Mouse (Mus musculus): Measurements from ENCODE around the gene Plcb2. TPM values are rescaled to one million over a fixed set of nuclear protein-coding genes. Genes with fewer than 3 reads are reported as not detected.

Plcb2 gene
- polyA plus RNA-seq, 1 experiment from 2014 or later, result 0.36 TPM

DNA sequence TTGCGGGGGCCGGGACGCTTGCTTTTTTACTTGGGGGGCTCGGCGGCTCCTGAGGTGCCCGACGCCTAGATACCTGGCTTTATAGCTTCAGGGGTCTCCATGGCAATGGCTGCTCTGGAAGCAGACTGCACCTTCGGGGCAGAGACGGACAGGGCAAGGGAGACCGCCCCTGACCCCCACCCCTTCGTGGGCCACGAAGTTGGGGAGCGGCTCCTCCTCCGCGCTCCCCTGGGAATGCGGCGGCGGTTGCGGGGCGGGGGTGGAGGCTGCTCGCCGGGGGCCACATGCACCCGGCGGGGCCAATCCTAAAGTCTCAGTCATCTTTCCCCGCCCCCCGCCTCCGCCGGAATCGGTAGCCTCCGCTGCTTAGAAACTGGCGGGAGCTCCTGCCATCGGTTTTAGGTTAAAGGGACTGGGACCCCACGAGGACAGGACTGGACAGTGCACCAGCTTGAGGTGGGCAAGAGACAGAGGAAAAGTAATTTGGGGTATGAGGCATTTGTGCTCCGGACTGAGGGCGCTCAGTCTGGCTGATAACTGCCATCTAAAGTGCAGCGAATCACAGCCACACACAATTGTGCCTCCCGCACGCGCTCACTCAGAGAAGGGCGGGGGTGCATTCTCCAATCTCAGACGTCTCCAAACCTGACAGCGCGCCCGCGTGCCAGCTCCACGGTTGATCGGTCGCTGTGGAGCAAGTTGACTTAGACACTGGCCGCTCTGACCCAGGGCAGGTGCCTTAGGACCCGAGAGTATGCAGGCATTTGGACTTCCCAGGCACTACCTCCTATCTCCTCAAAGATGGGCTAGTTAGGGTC, 24.1 kb downstream of the Plcb2 start, which contains the start of gene Ankrd63:
TSS of gene Ankrd63 (minus strand) at position 51 of the 818 bp plus-strand sequence.
- ATAC-seq (ENCODE audit: low FRiP score), result no peak
- H3K9me3 ChIP-seq, result no peaks in the 10 kb centered on the region
- H3K4me1 ChIP-seq, result peaks cover 47% of the 10 kb centered on the region
- no peaks in the 10 kb centered on the region for H3K36me3 ChIP-seq (replicated peaks)
- peak within 1 kb of the TSS; percentile 44 for H3K4me3 ChIP-seq (replicated peaks)
- no peak within 1 kb of the TSS for H3K27ac ChIP-seq
- peak within 1 kb of the TSS; percentile 74 for H3K4me2 ChIP-seq
- H3K27me3 ChIP-seq, result peaks cover 100% of the 10 kb centered on the region
- H3K9ac ChIP-seq, result peak within 1 kb of the TSS; percentile 53
- under 1% methylated on average over 50 of the region's 50 CpGs for WGBS

DNA sequence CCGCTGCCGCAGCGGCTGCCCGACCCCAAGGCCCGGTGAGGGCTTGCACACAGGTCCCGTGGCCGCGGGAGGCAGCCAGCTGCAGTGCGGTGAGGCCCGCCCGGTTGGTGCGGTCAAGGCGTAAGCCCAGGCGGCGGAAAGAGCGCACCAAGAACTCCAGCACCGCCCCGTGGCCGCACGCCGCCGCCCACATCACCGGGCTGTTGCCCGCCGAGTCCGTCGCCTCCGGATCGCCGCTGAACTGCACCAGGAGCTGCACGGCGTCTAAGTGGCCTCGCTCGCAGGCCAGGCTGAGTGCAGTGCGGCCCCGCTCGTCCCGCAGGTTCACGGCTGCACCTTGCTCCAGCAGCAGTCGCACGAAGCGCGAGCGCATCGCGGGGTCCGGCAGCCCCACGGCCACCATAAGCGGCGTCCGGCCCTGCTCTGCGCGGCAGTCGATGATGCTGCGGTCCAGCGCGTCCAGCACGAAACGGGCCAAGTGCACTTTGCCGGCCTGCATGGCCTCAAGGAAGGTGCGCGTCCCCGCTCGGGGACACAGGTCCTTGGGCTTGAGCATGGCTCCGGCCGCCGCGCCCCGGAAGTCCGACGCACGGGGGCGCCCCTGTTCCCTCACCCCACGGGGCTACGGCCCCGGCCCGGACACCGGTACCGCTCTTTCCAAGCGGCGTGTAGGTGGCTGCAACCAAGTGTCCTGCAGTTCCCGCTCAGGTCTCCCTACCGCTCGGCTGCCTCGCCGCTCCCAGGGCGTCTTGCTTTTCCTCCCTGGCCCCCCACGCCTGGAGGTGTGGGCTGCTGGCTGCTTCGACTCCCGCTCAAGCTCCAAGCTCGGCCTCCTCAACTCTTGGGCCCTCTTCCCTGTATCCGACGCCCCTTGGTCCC, 25.1 kb downstream of the Plcb2 start:
- no peak overlapping the region for H3K27ac ChIP-seq
- peaks cover 97% of the 10 kb centered on the region for H3K27me3 ChIP-seq
- peak overlapping the region; percentile 53 for H3K9ac ChIP-seq
- no peaks in the 10 kb centered on the region for H3K36me3 ChIP-seq (replicated peaks)
- no peaks in the 10 kb centered on the region for H3K9me3 ChIP-seq
- peak; percentile 27; the same call in 1 of the 2 replicates for ATAC-seq (ENCODE audit: low FRiP score)
- peaks cover 47% of the 10 kb centered on the region for H3K4me1 ChIP-seq
- H3K4me2 ChIP-seq, result peak overlapping the region; percentile 74
- under 1% methylated on average over 83 of the region's 93 CpGs for WGBS
- peak overlapping the region; percentile 44 for H3K4me3 ChIP-seq (replicated peaks)

DNA sequence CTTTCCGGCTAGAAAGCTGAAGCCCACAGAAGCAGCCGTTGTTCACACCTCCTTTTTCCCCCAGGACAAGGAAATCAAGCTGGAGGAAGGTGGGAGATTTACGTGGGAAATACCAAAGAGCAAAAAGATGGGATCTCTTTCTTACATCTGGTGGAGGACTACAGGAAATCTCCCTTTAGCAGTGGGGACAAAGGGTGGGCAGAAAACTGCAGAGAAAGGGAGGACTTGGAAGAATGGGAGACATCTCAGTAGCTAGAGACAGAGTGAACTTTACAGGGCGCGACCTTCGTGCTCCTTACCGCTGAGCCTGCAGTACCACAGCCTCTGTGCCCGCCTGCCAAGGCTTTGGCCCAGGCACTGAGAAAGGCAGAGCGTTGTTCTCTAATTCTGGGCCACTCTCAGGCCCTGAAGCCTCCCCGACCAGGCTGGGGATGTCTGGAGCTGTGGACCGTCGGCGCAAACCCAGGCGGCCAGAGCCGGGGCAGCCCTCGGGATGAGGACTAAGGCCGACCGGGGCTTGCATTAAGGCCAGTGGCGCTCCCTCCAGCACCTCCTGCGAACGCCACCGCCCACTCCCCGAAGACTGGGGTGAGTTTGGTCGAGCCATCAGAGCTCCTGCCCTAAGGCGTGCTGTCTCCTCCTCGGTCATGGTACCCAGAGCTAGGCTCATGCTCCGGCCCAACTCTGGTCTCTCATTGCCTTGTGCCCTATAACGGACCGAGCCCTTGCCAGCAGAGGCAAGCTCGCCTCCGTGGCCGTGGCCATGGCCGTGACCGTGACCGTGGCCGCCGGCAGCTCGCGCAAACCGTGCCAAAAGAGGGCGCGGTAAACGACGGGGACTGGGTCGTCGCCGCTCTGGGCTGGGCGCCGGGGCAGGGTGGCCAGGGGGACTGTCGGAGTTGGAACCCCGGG, 26.0 kb downstream of the Plcb2 start:
- Histone ChIP-seq H3K36me3 (replicated peaks) (no peaks in the 10 kb centered on the region), H3K4me3 (replicated peaks) (peak overlapping the region; percentile 44), H3K4me2 (peak overlapping the region; percentile 74), H3K27ac (no peak overlapping the region), H3K27me3 (peaks cover 95% of the 10 kb centered on the region), H3K4me1 (peaks cover 47% of the 10 kb centered on the region), H3K9ac (peak overlapping the region; percentile 53; the same call in 1 of the 2 replicates), H3K9me3 (no peaks in the 10 kb centered on the region)
- 2% methylated on average over 51 of the region's 51 CpGs for WGBS
- 0 out of 2 replicates have a peak, but pooled peaks have one; percentile 10 for ATAC-seq (ENCODE audit: low FRiP score)

DNA sequence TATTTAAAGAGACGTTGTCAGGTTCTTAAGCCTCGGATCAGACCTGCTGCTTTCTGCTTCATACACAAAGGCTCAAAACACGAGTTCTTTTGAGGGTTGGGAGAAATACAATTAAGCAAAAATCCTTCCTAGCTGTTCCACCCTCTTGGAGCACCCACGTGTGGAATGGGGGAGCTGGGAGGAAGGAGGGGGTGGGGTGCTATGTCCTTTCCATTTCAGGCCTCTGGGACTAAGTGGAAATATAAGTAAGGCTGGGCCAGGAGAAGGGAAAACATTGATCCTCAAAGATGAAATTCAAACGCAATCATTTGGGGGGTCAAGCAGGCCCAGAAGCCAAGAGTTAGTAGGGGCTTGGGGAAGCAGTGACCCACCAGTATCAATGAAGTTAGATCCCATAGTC, 27.1 kb downstream of the Plcb2 start:
- Histone ChIP-seq H3K4me2 (no peak overlapping the region), H3K36me3 (replicated peaks) (no peaks in the 10 kb centered on the region), H3K9me3 (no peaks in the 10 kb centered on the region), H3K4me1 (peaks cover 43% of the 10 kb centered on the region), H3K27ac (no peak overlapping the region), H3K4me3 (replicated peaks) (no peak overlapping the region), H3K9ac (no peak overlapping the region), H3K27me3 (peaks cover 95% of the 10 kb centered on the region)
- WGBS, result 0% methylated on average over 5 of the region's 5 CpGs
- ATAC-seq (ENCODE audit: low FRiP score), result no peak

DNA sequence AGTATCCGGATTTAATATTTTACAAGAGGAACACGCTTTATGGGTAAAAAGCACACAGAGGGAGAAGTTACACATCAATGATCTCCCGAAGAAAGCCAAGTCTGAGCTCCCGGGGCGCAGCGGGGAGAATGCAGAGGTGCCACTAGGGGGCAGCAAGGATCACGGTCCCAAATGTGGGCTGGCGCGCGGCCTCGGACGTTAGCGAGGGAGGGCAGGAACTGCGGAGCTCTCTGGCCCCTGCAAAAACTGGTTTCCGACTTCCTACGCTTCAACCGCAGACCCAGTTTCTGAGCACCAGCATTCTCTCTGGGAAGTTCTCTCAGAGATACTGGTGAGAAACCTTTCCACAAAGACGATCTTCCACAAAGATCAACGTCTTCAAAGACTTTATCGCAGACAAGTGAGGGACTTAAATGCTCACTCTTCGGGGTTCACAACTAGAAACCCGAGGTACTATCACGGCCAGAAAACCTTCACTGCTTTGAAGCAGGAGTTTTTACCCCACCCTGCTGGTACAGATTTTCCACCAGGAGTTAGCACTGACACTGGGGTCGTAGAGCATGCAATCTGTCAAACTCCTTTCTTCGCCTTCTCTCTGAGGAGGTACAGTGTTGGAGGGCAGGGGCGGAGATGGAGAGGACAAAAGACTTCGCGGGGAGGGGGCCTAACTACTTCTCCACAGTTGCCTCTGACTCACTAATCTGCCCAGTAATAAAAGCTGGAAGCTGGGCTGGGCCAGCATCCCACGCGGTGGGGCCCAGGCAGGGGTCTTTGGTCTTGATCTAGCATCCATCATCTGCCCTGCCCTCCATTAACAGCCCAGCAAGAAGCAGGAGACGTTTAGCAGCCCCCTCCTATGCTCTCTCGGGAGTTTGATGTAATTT, 27.8 kb downstream of the Plcb2 start:
- peak; percentile 42; the same call in 1 of the 2 replicates for ATAC-seq (ENCODE audit: low FRiP score)
- no peaks in the 10 kb centered on the region for H3K36me3 ChIP-seq (replicated peaks)

DNA sequence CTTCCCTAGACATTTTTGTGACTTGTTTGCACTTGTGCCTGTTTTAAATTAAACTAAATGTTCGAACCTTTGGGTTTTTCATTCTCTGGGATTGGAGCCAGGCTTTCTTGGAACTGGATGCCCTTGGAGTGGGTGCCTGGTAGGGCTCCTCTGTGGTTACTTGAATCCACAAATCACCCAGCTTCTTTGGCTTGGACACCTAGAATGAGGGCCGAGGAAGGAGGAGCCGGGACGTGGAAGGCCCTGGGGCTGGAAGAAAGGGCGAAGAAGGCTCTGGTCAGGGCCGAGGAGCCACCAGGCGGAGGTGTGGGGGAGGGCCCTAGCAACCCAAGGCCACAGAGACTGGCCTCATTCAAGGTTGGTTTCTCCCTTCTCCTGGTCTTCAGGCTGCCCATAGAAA, 30.3 kb downstream of the Plcb2 start:
- H3K9me3 ChIP-seq, result no peaks in the 10 kb centered on the region

More for the DNA sequence above, 27.8 kb downstream of the Plcb2 start:
- peak overlapping the region; percentile 25 for H3K4me3 ChIP-seq (replicated peaks)
- no peaks in the 10 kb centered on the region for H3K9me3 ChIP-seq
- peak overlapping the region; percentile 47 for H3K4me2 ChIP-seq
- 0 out of 2 replicates have a peak overlapping the region, but pooled peaks have one; percentile 8 for H3K9ac ChIP-seq
- H3K27me3 ChIP-seq, result peaks cover 93% of the 10 kb centered on the region
- H3K4me1 ChIP-seq, result peaks cover 42% of the 10 kb centered on the region
- no peak overlapping the region for H3K27ac ChIP-seq
- under 1% methylated on average over 32 of the region's 32 CpGs for WGBS

DNA sequence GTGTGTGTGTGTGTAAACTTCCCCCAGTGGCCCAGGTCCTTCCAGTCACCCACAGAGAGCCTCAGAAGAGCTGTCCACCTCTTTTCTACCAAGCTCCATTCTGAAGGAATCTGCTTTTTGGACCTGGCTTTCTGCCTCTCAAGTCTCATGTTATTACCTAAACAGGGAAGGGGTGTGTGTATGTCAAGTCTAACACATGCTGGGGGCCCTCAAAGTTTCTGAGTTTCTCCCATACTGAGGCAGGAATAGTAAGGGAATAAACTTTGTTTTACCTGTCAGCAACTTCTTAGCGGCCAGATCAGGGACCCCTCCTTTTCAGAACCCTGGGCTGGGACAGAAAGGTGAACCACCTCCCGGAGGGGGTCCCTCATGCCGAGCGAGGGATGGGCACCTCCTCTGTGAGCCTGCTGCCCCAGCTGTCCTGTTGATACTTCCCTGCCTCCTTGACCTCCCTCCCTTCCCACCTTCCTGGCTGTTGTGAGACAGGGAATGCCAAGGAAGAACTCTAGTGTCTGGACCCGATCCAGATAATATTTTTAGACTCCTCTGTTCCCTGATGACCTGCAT, 30.8 kb downstream of the Plcb2 start:
- ATAC-seq (ENCODE audit: low FRiP score), result no peak
- Histone ChIP-seq H3K27ac (no peak overlapping the region), H3K4me2 (no peak overlapping the region), H3K9me3 (no peaks in the 10 kb centered on the region), H3K36me3 (replicated peaks) (no peaks in the 10 kb centered on the region), H3K4me1 (peaks cover 20% of the 10 kb centered on the region), H3K9ac (no peak overlapping the region), H3K27me3 (peaks cover 86% of the 10 kb centered on the region), H3K4me3 (replicated peaks) (no peak overlapping the region)
- WGBS, result 47% methylated on average over 5 of the region's 5 CpGs

More for the DNA sequence above, 30.3 kb downstream of the Plcb2 start:
- Histone ChIP-seq H3K36me3 (replicated peaks) (no peaks in the 10 kb centered on the region), H3K4me2 (no peak overlapping the region), H3K4me1 (peaks cover 26% of the 10 kb centered on the region), H3K9ac (no peak overlapping the region), H3K27me3 (peaks cover 89% of the 10 kb centered on the region), H3K27ac (no peak overlapping the region), H3K4me3 (replicated peaks) (no peak overlapping the region)
- no peak for ATAC-seq (ENCODE audit: low FRiP score)
- WGBS, result 36% methylated on average over 7 of the region's 7 CpGs

DNA sequence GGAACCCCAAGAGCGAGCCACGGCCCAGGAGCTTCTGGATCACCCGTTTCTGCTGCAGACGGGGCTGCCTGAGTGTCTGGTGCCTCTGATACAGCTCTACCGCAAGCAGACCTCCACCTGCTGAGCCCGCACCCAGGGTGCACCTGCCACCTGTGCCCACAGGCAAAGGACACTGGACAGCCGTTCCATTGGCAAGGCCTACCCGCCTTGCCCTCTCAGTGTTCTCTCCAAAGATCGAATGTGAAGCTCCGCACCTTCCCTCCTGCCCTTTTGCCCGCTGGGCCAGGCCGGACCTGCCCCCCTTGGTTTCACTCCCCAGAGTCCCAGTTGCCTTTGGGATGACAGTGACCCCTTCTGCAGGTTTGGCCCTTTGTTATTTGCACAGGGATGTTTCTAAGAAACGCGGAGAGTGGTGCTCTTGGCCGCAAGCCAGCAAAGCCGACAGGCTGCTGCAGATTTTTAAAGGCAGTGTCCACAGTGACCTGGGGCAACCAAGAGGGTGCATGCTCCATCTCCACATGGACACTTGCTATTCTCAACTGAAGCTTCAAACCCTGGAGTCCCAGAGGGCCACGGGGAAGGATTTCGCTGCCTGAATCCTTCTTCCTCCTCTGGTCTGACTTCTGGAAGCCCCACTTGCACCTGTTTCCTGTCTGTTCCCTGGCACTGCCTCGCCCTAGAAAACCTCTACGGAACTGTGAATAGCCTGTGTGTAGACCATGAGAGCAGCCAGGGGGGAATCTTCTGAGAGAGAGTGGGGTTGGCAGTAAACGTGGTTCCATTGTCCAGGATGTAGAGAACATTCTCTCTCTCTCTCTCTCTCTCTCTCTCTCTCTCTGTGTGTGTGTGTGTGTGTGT, 31.6 kb downstream of the Plcb2 start:
- Histone ChIP-seq H3K4me1 (peaks cover 16% of the 10 kb centered on the region), H3K27me3 (peaks cover 83% of the 10 kb centered on the region), H3K9me3 (no peaks in the 10 kb centered on the region), H3K4me2 (no peak overlapping the region), H3K4me3 (replicated peaks) (no peak overlapping the region), H3K27ac (no peak overlapping the region), H3K36me3 (replicated peaks) (no peaks in the 10 kb centered on the region), H3K9ac (no peak overlapping the region)
- WGBS, result 55% methylated on average over 21 of the region's 21 CpGs
- ATAC-seq (ENCODE audit: low FRiP score), result no peak

DNA sequence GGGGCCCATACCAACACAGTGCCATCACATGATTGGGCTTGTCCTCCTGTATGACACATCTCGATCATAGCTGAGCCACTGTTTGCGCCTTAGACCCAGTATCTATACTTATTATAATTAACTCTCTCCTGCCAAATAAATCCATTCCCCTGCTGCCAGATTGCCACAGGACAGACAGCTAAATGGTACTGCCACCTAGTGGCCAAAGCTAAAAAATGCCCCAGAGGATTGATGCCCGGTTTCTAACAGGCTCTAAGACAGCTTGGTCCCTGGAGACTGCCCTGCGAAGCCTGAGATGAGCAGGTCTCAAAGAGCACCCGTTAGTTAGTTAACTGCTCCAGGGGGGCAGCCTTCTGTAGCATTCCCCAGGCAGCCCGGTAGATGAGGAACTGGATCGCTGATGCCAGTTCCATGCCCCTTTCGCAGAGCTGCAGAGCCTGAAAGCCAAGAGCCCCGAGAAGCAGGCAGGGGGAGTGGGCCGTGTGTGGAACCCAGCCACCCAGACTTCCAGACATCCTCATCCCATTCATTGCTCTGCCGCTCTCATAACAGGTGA, 32.5 kb downstream of the Plcb2 start:
- H3K4me3 ChIP-seq (replicated peaks), result no peak overlapping the region
- H3K27me3 ChIP-seq, result peaks cover 75% of the 10 kb centered on the region
- no peak overlapping the region for H3K9ac ChIP-seq
- H3K27ac ChIP-seq, result no peak overlapping the region
- H3K36me3 ChIP-seq (replicated peaks), result no peaks in the 10 kb centered on the region
- WGBS, result 27% methylated on average over 11 of the region's 11 CpGs
- peaks cover 11% of the 10 kb centered on the region for H3K4me1 ChIP-seq
- peak; percentile 24; the same call in 1 of the 2 replicates for ATAC-seq (ENCODE audit: low FRiP score)
- H3K4me2 ChIP-seq, result no peak overlapping the region
- H3K9me3 ChIP-seq, result no peaks in the 10 kb centered on the region

All from forebrain, embryonic 12.5 days (tissue).